Mouse (Mus musculus) forebrain, embryonic 16.5 days (tissue): Measurements from ENCODE around the gene Mei4. TPM values are rescaled to one million over a fixed set of nuclear protein-coding genes. Genes with fewer than 3 reads are reported as not detected.
A peak's percentile ranks its signal among the peaks of the same experiment; 100 is the strongest.

Experiments
- ATAC-seq: fragments of 200-750 bp; cut with Nextera tagmentation; 2 replicates; pipeline ENCODE4 v1.8.0; 2017; ENCODE audit warnings: mild to moderate bottlenecking, moderate library complexity
- H3K27ac ChIP-seq: fragments of 300-500 bp; sonication (generic); 2 replicates; pipeline ENCODE4 v1.5.1; 2014; ENCODE audit warnings: low read length, control low read depth
- H3K27me3 ChIP-seq: fragments of 300-500 bp; sonication (generic); replicated peaks from 2 replicates; pipeline ENCODE4 v1.6.1; 2014; ENCODE audit warnings: low read length; ENCODE audit not compliant: control insufficient read depth, insufficient read depth
- H3K36me3 ChIP-seq: fragments of 300-500 bp; sonication (generic); 2 replicates; pipeline ENCODE4 v1.6.1; 2014; ENCODE audit not compliant: control insufficient read depth, insufficient read depth
- H3K4me1 ChIP-seq: fragments of 300-500 bp; sonication (generic); replicated peaks from 2 replicates; pipeline ENCODE4 v1.6.1; 2014; ENCODE audit warnings: low read length; ENCODE audit not compliant: control insufficient read depth, insufficient read depth
- H3K4me2 ChIP-seq: fragments of 300-500 bp; sonication (generic); 2 replicates; pipeline ENCODE4 v1.6.1; 2014; ENCODE audit warnings: mild to moderate bottlenecking, low read length, control low read depth
- H3K4me3 ChIP-seq: fragments of 300-500 bp; sonication (generic); replicated peaks from 2 replicates; pipeline ENCODE4 v1.5.1; 2014; ENCODE audit warnings: mild to moderate bottlenecking, low read length, control low read depth
- H3K9ac ChIP-seq: fragments of 300-500 bp; sonication (generic); replicated peaks from 2 replicates; pipeline ENCODE4 v1.6.1; 2014; ENCODE audit warnings: low read depth, low read length, control low read depth
- H3K9me3 ChIP-seq: fragments of 300-500 bp; sonication (generic); 2 replicates; pipeline ENCODE4 v1.6.1; 2016; ENCODE audit warnings: low read length; ENCODE audit not compliant: control insufficient read depth
- WGBS: fragments of 180-500 bp; shearing (Covaris S2); extraction: QIAGEN DNeasy Blood & Tissue Kit; methylation state at CpG from one replicate; pipeline ENCODE4 v1.1.7; 2014; 5-methylcytosine and 5-hydroxymethylcytosine counted together
- polyA plus RNA-seq: library from polyadenylated mRNA; unstranded; fragments of >200 nt; fragmentation: Nextera tagmentation; extraction: Ambion mirVana; gene quantifications from 2 replicates; pipeline ENCODE4 v1.2.1, GENCODE M21; 2015

Mei4 gene
- polyA plus RNA-seq, 1 experiment from 2014 or later, result 1.3 TPM

DNA sequence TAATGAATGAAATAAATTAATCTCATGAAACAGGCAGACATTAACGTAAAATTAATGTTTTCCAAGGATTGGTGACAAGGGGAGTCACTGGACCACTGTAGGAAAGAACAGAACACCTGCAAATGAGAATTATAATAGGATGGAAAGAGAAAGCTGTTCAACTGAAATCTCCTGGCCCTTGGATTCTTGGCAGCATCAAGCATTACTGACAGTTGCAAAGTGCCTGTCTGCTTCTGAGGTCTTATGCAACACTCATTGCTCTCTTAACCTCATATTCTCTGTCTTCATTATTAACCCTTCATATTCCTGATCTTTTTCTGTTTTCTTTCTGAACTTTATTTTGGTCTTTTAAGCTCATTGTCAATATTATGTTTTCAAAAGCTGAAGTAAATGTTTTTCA, 210.4 kb downstream of the Mei4 start:
- Histone ChIP-seq H3K27me3 (no peaks in the 10 kb centered on the region), H3K4me1 (no peaks in the 10 kb centered on the region), H3K4me3 (no peak overlapping the region), H3K27ac (no peak overlapping the region), H3K9me3 (no peaks in the 10 kb centered on the region), H3K9ac (no peak overlapping the region), H3K36me3 (no peaks in the 10 kb centered on the region), H3K4me2 (no peak overlapping the region)
- WGBS, result 74% methylated on average over 1 of the region's 1 CpGs
- no peak for ATAC-seq

DNA sequence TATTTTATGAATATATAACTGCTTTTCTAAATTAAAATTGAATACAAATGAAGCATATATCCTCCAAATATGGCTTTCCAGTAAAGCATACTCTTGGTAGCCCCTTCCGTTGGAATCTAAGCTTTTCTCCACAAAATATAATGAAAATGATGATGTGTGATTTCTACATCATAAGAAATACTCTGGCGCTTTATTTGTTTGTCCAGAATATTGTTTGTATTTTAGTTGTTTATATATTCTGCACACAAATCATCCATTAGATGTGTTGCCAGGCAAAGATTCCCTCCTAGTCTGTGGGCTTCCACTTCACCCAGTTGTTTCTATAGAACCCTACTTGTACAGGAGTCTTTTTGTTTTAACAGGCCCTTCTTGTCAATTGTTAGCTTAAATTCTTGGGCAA, 211.8 kb downstream of the Mei4 start:
- ATAC-seq, result no peak
- no peak overlapping the region for H3K9ac ChIP-seq
- H3K36me3 ChIP-seq, result no peaks in the 10 kb centered on the region
- WGBS, result 94% methylated on average over 2 of the region's 2 CpGs
- H3K27me3 ChIP-seq, result no peaks in the 10 kb centered on the region
- H3K4me2 ChIP-seq, result no peak overlapping the region
- H3K27ac ChIP-seq, result no peak overlapping the region
- no peaks in the 10 kb centered on the region for H3K4me1 ChIP-seq
- H3K4me3 ChIP-seq, result no peak overlapping the region
- H3K9me3 ChIP-seq, result no peaks in the 10 kb centered on the region

DNA sequence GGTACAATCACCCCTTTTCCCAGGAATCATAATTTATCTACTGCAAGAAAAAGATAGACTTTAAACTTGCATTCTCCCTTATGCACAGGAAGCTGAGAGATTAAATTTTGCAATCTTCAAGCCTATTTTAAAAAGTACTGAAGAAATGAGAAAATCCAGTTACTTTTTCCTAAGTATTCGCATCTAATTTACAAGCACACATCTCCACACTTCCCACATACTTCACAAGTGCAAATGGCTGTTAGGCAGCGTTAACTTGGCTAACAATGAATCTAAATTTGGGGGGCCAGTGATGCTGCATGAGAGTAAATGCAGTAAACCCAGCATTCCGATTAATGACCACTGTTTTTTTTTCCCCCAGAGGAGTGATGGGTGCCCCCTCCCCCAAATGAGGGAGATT, 232.9 kb downstream of the Mei4 start:
- H3K4me1 ChIP-seq, result no peaks in the 10 kb centered on the region
- H3K36me3 ChIP-seq, result no peaks in the 10 kb centered on the region
- H3K4me3 ChIP-seq, result no peak overlapping the region
- H3K9ac ChIP-seq, result no peak overlapping the region
- ATAC-seq, result no peak
- H3K27ac ChIP-seq, result no peak overlapping the region
- no peak overlapping the region for H3K4me2 ChIP-seq
- no peaks in the 10 kb centered on the region for H3K9me3 ChIP-seq
- WGBS, result 81% methylated on average over 3 of the region's 3 CpGs
- no peaks in the 10 kb centered on the region for H3K27me3 ChIP-seq

DNA sequence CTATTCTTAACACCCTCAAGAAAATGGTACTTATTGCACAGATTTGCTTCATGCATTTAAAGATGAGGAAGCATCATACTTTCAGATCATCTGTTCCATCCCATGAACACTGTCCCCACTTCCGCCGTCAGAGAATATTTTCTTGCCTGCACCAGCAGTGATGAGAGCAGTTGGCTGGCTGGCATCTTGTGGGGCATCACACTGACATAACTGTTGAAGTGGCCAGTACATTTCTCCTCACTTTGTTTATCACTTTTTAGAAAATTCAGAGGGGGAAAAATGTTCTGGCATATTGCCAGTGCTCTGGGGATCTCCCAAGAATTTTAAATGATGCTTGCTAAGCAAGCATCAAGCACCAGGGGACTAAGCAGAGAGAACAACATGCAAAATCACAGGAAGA, 251.4 kb downstream of the Mei4 start:
- Histone ChIP-seq H3K27ac (no peak overlapping the region), H3K27me3 (no peaks in the 10 kb centered on the region), H3K9me3 (no peaks in the 10 kb centered on the region), H3K9ac (no peak overlapping the region), H3K4me1 (no peaks in the 10 kb centered on the region), H3K36me3 (no peaks in the 10 kb centered on the region), H3K4me2 (no peak overlapping the region), H3K4me3 (no peak overlapping the region)
- ATAC-seq, result peak; percentile 95
- 43% methylated on average over 2 of the region's 2 CpGs for WGBS

DNA sequence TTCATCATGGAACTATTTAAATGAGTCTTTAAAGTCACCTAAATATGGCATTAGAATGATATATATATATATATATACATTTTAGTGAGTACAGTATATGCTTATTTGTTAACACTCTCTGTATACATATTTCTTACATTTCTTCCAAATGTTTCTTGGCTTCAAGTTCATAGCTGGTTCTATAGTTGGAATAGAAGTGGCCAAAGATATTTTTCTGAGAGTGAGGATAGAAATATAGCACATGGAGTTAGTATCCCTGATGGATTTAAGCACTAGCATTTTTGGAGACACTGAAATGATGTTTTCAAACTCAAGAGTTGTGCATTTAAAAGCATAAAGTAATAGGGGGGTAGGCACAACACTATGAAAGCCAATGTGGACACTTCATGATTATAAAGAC, 272.6 kb downstream of the Mei4 start:
- Histone ChIP-seq H3K9me3 (no peaks in the 10 kb centered on the region), H3K4me3 (no peak overlapping the region), H3K27ac (no peak overlapping the region), H3K27me3 (no peaks in the 10 kb centered on the region), H3K9ac (no peak overlapping the region), H3K4me1 (no peaks in the 10 kb centered on the region), H3K4me2 (no peak overlapping the region), H3K36me3 (no peaks in the 10 kb centered on the region)
- ATAC-seq, result no peak

DNA sequence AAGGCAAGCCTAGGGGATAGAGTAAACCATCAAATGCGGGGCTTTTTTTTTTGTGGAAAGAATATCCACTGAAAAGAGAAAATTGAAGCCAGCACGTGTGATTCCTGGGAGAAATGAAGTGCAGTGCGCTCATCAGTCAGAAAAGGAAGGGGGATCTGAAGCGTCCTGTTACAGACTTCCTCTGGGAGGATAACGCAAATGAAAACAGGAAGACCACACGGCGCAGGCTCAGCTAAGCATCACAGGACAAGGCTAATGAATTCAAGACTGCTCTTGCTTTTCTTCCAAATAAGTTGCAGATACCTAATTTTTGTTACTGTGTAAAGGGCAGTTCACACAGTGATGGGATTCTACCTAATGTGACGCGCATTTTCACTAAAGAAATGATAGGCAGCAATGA, 296.7 kb downstream of the Mei4 start:
- H3K36me3 ChIP-seq, result no peaks in the 10 kb centered on the region
- H3K4me3 ChIP-seq, result no peak overlapping the region
- H3K4me2 ChIP-seq, result no peak overlapping the region
- no peaks in the 10 kb centered on the region for H3K4me1 ChIP-seq
- H3K27me3 ChIP-seq, result no peaks in the 10 kb centered on the region
- no peak overlapping the region for H3K9ac ChIP-seq
- ATAC-seq, result no peak
- WGBS, result 71% methylated on average over 9 of the region's 9 CpGs
- no peaks in the 10 kb centered on the region for H3K9me3 ChIP-seq
- H3K27ac ChIP-seq, result no peak overlapping the region

DNA sequence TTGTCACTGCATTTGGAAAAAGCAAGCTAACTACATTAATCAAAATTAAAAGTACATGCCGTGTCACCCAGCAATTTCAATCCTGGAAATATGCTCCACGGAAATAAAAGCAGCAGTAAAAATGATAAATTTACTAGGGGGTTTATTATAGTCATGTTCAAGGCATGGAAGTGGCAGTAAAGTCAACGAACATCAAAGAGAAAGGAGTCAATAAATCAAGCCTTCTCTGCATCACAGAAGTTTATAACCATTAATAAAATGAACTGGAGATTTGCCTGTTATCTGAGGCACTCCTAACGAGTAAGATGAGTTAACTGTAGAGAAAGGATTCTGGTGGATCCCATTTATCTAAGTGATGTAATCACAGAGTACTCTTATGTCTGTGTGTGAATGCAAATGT, 298.9 kb downstream of the Mei4 start:
- Histone ChIP-seq H3K9ac (no peak overlapping the region), H3K4me1 (no peaks in the 10 kb centered on the region), H3K4me3 (no peak overlapping the region), H3K27ac (no peak overlapping the region), H3K27me3 (no peaks in the 10 kb centered on the region), H3K36me3 (no peaks in the 10 kb centered on the region), H3K4me2 (no peak overlapping the region), H3K9me3 (no peaks in the 10 kb centered on the region)
- WGBS, result 72% methylated on average over 4 of the region's 4 CpGs
- no peak for ATAC-seq

DNA sequence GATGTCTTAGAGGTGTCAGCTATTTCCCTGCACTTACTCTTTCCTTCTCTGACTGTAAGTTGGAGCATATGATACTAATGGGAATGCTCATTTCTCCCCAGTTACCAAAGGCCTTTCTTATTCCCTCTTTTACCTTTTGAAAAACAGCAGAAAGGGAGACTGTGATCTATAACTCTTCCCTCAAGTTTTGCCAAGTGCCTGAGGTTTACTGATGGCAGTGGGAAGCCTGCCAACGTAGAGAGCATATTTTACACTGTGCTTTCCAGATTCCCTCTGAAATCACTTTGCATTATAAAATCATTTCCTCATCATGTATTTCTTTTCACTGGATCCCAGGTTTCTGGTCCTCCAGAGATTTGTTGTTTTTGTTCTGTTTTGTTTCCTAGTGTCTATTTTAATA, 354.5 kb downstream of the Mei4 start:
- Histone ChIP-seq H3K4me3 (no peak overlapping the region), H3K9ac (no peak overlapping the region), H3K9me3 (no peaks in the 10 kb centered on the region), H3K36me3 (no peaks in the 10 kb centered on the region), H3K27ac (no peak overlapping the region), H3K4me1 (no peaks in the 10 kb centered on the region; the same call in 1 of the 2 replicates), H3K4me2 (no peak overlapping the region), H3K27me3 (no peaks in the 10 kb centered on the region)
- WGBS, result 32% methylated on average over 1 of the region's 1 CpGs
- no peak for ATAC-seq

DNA sequence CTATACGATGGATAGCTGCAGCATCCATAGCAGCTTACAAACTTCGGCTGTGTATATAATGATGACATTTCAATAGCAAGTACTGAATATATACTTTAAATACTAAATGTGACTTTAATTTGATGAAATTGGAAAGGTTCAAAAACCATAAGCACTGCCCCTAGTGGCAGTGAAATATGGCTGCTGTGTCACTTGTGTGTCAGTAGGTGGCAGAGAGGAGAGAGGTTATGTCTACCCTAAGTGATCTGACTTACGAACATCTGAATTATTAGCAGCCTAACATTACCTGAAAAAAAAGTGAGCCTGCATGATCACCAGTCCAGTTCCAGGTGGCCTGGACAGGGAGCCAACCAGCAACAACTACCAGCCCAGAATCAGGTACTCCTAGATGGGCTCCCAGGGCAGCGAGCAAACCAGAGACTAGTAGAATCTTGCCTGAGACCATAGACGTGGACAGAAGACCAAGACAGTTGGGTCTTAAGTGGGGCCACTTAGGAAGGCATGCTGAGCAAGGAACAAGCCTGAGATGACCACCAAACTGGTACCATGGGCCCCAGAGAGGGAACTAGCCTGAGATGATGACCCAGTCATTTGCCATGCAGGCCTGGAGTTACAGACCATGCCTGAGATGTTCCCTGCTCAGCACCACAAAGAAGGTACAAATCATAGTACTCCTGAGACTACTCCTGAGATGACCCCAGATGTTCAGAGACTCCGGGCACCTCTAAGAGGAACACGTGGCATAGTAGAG, 384.4 kb downstream of the Mei4 start:
- Histone ChIP-seq H3K36me3 (no peaks in the 10 kb centered on the region), H3K4me3 (no peak overlapping the region), H3K9me3 (no peaks in the 10 kb centered on the region), H3K4me1 (no peaks in the 10 kb centered on the region), H3K4me2 (no peak overlapping the region), H3K27ac (no peak overlapping the region), H3K27me3 (no peaks in the 10 kb centered on the region), H3K9ac (no peak overlapping the region)
- ATAC-seq, result no peak
- WGBS, result 83% methylated on average over 7 of the region's 7 CpGs
